Mouse (Mus musculus) activated CD4-positive, CD25-positive, alpha-beta regulatory T cell, adult 9 weeks (primary cell): Measurements from ENCODE around the gene Tmco1. TPM values are rescaled to one million over a fixed set of nuclear protein-coding genes. Genes with fewer than 3 reads are reported as not detected.

Experiments used
- polyA plus RNA-seq: library from polyadenylated mRNA; unstranded; fragments of 100-300 nt; shearing (Covaris generic); gene quantifications from one replicate; pipeline ENCODE4 v1.2.1, GENCODE M21; 2017

Tmco1 gene
- 94.7 TPM for polyA plus RNA-seq

GRCm38 (mm10) chr1:167308261-167309054 lies at the start of gene Tmco1:
Gene Tmco1, plus strand, starts transcription at chr1:167308378.

DNA sequence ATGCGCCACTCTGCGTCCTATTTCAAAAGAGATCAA lies 23.0 kb upstream of the Tmco1 start, which contains the start of gene Uck2:
Gene Uck2, minus strand, starts transcription at position 1 of the 36 bp plus-strand sequence.

GRCm38 (mm10) chr1:167349815-167350596 lies 41.8 kb downstream of the Tmco1 start, which contains the start of gene Aldh9a1:
Gene Aldh9a1, plus strand, starts transcription at chr1:167349991.

Other genes starting within 250 kb of the Tmco1 start
- gene Uck2, start 23.1 kb upstream of the Tmco1 start, polyA plus RNA-seq, result 37.3 TPM
- gene Aldh9a1, start 41.6 kb downstream of the Tmco1 start, polyA plus RNA-seq, result 69.9 TPM
- gene Mgst3, start 85.5 kb downstream of the Tmco1 start, polyA plus RNA-seq, result 3.8 TPM
- gene Lrrc52, start 158.4 kb downstream of the Tmco1 start, polyA plus RNA-seq, result not detected